In genomic region chr16:78267453-78267852, GRCm38 (mm10) we compare ENCODE assay signal across 18 mouse cellular contexts. TPM values are rescaled to one million over a fixed set of nuclear protein-coding genes. Genes with fewer than 3 reads are reported as not detected.
DNase-seq lines count a peak whose midpoint lies in the region; ATAC-seq and TF ChIP-seq lines count a peak whose summit lies in the region.
"Had no signal": no experiment of that assay in that cellular context is flagged by ENCODE, and none has a peak within 500 bp of the region (broad histone marks: within the 10 kb centered on the region; RNA-seq: fewer than 3 reads in every experiment).

No protein-coding gene starts in this region.

- no peak for TF ChIP-seq CTCF in liver, postnatal 0 days (IDR thresholded peaks at IDR 0.05; ENCODE audit: low read depth)

- no peak overlapping the region for H3K4me3 ChIP-seq in lung, embryonic 15.5 days
- H3K4me3 ChIP-seq in liver, postnatal 0 days (ENCODE audit: low read depth, low read length): no peak overlapping the region
- no peak overlapping the region for H3K4me3 ChIP-seq in stomach, embryonic 14.5 days (ENCODE audit: low read depth, low read length)
- H3K4me3 ChIP-seq: limb, embryonic 12.5 days; midbrain, embryonic 15.5 days had no signal

- peak; percentile 21; the same call in 1 of the 2 replicates for ATAC-seq in lung, embryonic 15.5 days (ENCODE audit: borderline replicate concordance, extremely low read depth, low FRiP score, low TSS enrichment)
- ATAC-seq in granulocyte monocyte progenitor cell, adult 5-6 weeks (replicated peaks; ENCODE audit: poor library complexity, severe bottlenecking): peak; percentile 91
- ATAC-seq in liver, postnatal 0 days: 0 out of 2 replicates have a peak, but pooled peaks have one; percentile 7
- ATAC-seq in stomach, embryonic 14.5 days (ENCODE audit: insufficient number of reproducible peaks, insufficient read depth, low FRiP score, low read depth): 0 out of 2 replicates have a peak, but pooled peaks have one; percentile 7
- ATAC-seq in cerebellum, adult (ENCODE audit: insufficient number of reproducible peaks, low FRiP score, low TSS enrichment): no peak
- ATAC-seq: activated CD4-positive, CD25-positive, alpha-beta regulatory T cell, adult 4 months; inflammation-experienced regulatory T-cells, adult 6 months; midbrain, embryonic 15.5 days; Patski had no signal

- DNase-seq in lung, postnatal 10 days: no peak
- no peak for DNase-seq in liver, postnatal 0 days
- DNase-seq in urinary bladder, postnatal 25 days (ENCODE audit: low spot score): no peak
- DNase-seq in thymus, postnatal 4 days: no peak
- DNase-seq: adrenal gland, postnatal 25 days; cerebellum, adult 8-10 months; kidney, postnatal 10 days; right cerebral cortex, postnatal 14 days; thymus, postnatal 14 days had no signal

- H3K9ac ChIP-seq in lung, embryonic 15.5 days: no peak overlapping the region
- no peak overlapping the region for H3K9ac ChIP-seq in liver, postnatal 0 days (replicated peaks)
- H3K9ac ChIP-seq in stomach, embryonic 14.5 days (replicated peaks; ENCODE audit: low read depth, low read length): no peak overlapping the region
- H3K9ac ChIP-seq: limb, embryonic 12.5 days; midbrain, embryonic 15.5 days had no signal

- H3K27me3 ChIP-seq in lung, embryonic 15.5 days: no peaks in the 10 kb centered on the region
- no peaks in the 10 kb centered on the region for H3K27me3 ChIP-seq in liver, postnatal 0 days (ENCODE audit: insufficient read depth, low read length)
- no peaks in the 10 kb centered on the region for H3K27me3 ChIP-seq in stomach, embryonic 14.5 days (ENCODE audit: control insufficient read depth, insufficient read depth, low read length)
- H3K27me3 ChIP-seq: limb, embryonic 12.5 days; midbrain, embryonic 15.5 days; Patski had no signal

- no peak overlapping the region for H3K27ac ChIP-seq in lung, embryonic 15.5 days
- H3K27ac ChIP-seq in liver, postnatal 0 days (ENCODE audit: low read depth): peak overlapping the region; percentile 77
- H3K27ac ChIP-seq in stomach, embryonic 14.5 days (ENCODE audit: low read length): peak overlapping the region; percentile 34; the same call in 1 of the 2 replicates
- H3K27ac ChIP-seq: limb, embryonic 12.5 days; midbrain, embryonic 15.5 days had no signal

- H3K36me3 ChIP-seq in lung, embryonic 15.5 days: no peaks in the 10 kb centered on the region
- H3K36me3 ChIP-seq in liver, postnatal 0 days (replicated peaks; ENCODE audit: insufficient read depth, low read length): no peaks in the 10 kb centered on the region
- H3K36me3 ChIP-seq in stomach, embryonic 14.5 days (ENCODE audit: control insufficient read depth, insufficient read depth, low read length): no peaks in the 10 kb centered on the region
- H3K36me3 ChIP-seq: limb, embryonic 12.5 days; midbrain, embryonic 15.5 days had no signal

- peaks cover 23% of the 10 kb centered on the region for H3K4me1 ChIP-seq in lung, embryonic 15.5 days
- peaks cover 19% of the 10 kb centered on the region for H3K4me1 ChIP-seq in liver, postnatal 0 days (ENCODE audit: insufficient read depth)
- 0 out of 2 replicates have a peak, but pooled peaks cover 3% of the 10 kb centered on the region for H3K4me1 ChIP-seq in stomach, embryonic 14.5 days (ENCODE audit: control insufficient read depth, insufficient read depth, low read length)

- H3K9me3 ChIP-seq in lung, embryonic 15.5 days: no peaks in the 10 kb centered on the region
- no peaks in the 10 kb centered on the region for H3K9me3 ChIP-seq in liver, postnatal 0 days (ENCODE audit: low read length)
- no peaks in the 10 kb centered on the region for H3K9me3 ChIP-seq in stomach, embryonic 14.5 days (ENCODE audit: control insufficient read depth, low read depth, low read length)
- H3K9me3 ChIP-seq: limb, embryonic 12.5 days; midbrain, embryonic 15.5 days had no signal

- H3K4me2 ChIP-seq in lung, embryonic 15.5 days: no peak overlapping the region
- H3K4me2 ChIP-seq in liver, postnatal 0 days (ENCODE audit: low read depth, low read length): no peak overlapping the region
- no peak overlapping the region for H3K4me2 ChIP-seq in stomach, embryonic 14.5 days (replicated peaks; ENCODE audit: low read depth, low read length)
- H3K4me2 ChIP-seq: limb, embryonic 12.5 days; midbrain, embryonic 15.5 days had no signal

- no peak for TF ChIP-seq EP300 in liver, postnatal 0 days (IDR thresholded peaks at IDR 0.05; ENCODE audit: low read depth)

RNA-seq across cellular contexts. Expression of gene Cxadr, which starts 33.8 kb away (rescaled TPM):
- polyA plus RNA-seq in lung, embryonic 15.5 days (2015; fragmentation: Nextera tagmentation; extraction: Ambion mirVana): 31.0 and 34.1 TPM in 2 replicates
- total RNA-seq in granulocyte monocyte progenitor cell, adult 5-6 weeks (2014; fragmentation: Nextera tagmentation): 0.41 and 4.8 TPM in 2 replicates
- total RNA-seq in granulocyte monocyte progenitor cell, adult 5-6 weeks (2017): 0.98 and 1.2 TPM in 2 replicates
- polyA plus RNA-seq in liver, postnatal 0 days (2015; fragmentation: Nextera tagmentation; extraction: Ambion mirVana): 24.7 and 27.1 TPM in 2 replicates
- 50.1 and 56.3 TPM in 2 replicates for polyA plus RNA-seq in stomach, embryonic 14.5 days (2014; fragmentation: Nextera tagmentation; extraction: Ambion mirVana)
